Mouse (Mus musculus) effector memory CD4-positive, alpha-beta T cell, adult 7 months (primary cell): ENCODE measurements around the gene Slamf6. TPM values are rescaled to one million over a fixed set of nuclear protein-coding genes. Genes with fewer than 3 reads are reported as not detected.

Experiments
- polyA plus RNA-seq: library from polyadenylated mRNA; unstranded; fragments of 100-300 nt; shearing (Covaris generic); gene quantifications from one replicate; pipeline ENCODE4 v1.2.1, GENCODE M21; 2017

Gene Slamf6
- polyA plus RNA-seq, result 328 TPM

DNA sequence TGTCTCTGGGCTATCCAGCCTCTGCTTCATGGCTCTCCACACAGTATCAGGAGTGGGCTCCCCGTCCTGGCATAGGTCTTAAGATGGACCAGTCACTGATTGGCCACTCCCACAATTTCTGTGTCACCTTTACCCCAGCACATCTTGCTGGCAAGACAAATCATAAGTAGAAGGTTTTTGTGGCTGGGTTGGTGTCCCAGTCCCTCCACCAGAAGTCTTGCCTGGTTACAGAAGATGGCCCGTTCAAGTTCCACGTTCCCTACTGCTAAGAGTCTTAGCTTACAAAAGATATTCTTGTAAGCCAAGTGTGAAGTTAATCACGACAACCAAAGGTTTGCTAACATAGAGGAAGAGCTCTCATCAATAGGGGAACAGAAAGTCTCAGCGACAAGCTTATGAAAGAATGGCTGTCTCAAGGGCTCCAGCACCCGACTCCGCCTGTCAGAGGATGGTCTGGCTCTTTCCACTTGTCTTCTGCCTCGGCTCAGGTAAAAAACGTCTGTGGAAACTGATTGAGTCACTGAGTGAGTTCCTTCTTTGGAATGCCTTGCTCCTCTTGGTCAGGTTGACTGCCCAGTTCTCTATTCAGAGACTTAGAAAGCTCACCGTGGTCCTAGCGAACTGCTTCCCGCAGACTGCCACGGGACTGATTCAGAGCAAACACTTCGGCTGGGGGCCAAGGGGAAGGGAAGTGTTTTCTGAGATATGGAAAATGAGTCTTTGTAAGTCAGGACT, at the start of gene Slamf6:
Gene Slamf6, plus strand, starts transcription at position 211 of the 735 bp plus-strand sequence.

DNA sequence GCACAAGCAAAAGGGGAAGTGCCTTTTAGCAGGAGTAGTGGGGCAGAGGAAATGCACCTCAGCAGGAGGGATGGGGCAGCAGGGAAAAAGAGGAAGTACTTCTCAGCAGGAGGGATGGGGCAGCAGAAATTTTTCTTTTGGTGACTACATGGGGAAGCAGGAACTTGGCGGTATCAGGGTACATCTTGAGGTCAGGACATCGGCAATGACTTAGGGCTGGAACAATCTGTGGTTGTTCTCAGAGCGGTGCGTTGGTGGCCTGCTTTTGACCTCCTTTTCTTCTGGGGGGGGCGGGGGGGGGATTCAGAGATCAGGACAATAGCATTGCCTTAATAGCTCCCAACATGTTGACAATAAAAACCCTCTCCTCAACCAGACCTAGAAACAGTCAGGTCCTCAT, 22.0 kb upstream of the Slamf6 start, which contains the start of gene Gm10521:
Gene Gm10521, plus strand, starts transcription at position 301 of the 400 bp plus-strand sequence.

Other genes with a start within 250 kb of the Slamf6 start
- gene Cd48, start 235.5 kb upstream of the Slamf6 start, polyA plus RNA-seq, result 158 TPM
- gene Slamf1, start 150.4 kb upstream of the Slamf6 start, polyA plus RNA-seq, result 84.2 TPM
- gene Cd84, start 77.8 kb upstream of the Slamf6 start, polyA plus RNA-seq, result 109 TPM
- not detected for gene Gm10521, start 21.9 kb upstream of the Slamf6 start, polyA plus RNA-seq
- 0.22 TPM for gene Vangl2, start 110.9 kb downstream of the Slamf6 start, polyA plus RNA-seq
- gene Nhlh1, start 140.1 kb downstream of the Slamf6 start, polyA plus RNA-seq, result not detected
- 178 TPM for gene Copa, start 165.0 kb downstream of the Slamf6 start, polyA plus RNA-seq
- 108 TPM for gene Ncstn, start 165.3 kb downstream of the Slamf6 start, polyA plus RNA-seq
- 31.7 TPM for gene Pex19, start 209.2 kb downstream of the Slamf6 start, polyA plus RNA-seq
- gene Dcaf8, start 230.6 kb downstream of the Slamf6 start, polyA plus RNA-seq, result 107 TPM